Mouse (Mus musculus) 3T3-L1 (cell line): ENCODE results near the gene Rnf19b.

Experiments
- DNase-seq: peaks from one replicate; pipeline ENCODE4 v3.0.0-alpha.2; 2015; ENCODE audit warnings: low read depth, low spot score

The Rnf19b gene

GRCm38 (mm10) chr4:129034706-129035660 is 23.1 kb upstream of the Rnf19b start:
- peak; percentile 98 for DNase-seq

- DNase-seq, result peak; percentile 91
These were observed 22.1 kb upstream of the Rnf19b start for GRCm38 (mm10) chr4:129035851-129036445.

DNA sequence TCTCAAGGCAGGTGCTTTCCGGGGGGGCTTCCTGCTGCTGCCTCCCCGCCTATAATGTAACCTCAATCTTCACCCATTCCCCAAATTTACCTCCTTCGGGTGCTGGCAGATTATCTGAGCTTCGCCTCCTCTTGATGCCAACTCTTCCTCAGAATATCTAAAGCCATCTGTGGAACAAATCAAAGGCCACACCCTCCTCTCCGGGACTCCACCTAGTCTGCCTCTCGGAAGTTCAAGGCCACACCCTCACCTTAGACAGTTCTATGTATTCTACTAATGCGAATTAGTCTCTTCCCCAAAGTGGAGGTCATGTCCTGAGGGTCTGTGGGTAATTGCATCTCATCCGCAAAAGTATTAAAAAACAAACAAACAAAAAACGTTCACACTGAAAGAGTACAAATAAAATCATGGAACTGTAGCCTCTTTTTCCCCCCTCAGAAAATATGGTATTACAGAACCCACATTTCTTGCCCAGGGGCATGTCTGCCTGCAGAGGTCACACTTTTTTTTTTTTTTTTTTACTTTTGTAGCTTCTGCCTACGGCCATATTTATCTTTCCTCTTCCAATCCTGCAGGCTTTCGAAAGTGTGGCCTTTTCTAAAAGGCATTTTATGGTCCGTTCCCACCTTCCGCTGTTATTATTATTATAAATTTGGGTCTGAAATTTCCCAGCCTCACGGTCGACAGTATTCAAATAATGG is 10.2 kb upstream of the Rnf19b start:
- no peak for DNase-seq

DNA sequence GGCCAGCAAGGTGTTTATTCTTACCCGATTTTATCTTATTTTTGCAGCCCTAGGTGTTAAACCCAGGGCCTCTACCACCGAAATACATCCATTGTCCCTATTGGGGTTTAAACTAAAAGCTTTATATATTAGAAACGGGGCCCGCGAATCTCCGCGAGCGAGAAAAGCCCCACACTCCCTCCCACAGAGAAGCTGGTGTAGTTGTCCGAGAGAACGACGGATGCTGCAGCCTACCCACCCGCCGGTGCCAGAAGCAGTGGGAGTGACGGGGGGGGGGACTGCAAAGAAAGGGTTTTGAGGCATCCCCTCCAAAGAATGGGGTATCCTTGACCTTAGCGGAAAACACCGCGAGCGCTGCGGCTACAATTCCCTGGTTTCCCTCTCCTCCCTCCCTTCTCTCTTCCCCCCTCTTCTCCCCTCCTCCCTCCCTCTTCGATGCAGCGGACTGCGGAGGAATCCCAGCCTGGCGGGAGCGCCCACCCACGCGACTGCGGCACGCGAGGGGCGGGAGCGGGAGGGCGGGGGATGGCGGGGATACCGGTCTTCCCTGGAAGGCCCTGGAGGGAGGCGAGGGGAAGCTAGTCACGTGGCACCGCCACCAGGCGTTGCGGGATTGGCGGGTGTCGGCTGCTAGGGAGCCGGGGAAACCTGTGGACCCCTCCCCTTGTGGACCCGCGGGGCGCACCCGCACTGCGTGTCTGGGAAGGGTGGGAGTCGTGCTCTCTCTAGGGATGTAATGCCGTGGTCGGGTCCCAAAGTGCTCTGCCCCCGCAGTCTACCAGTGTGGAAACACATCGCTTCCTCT is 9.4 kb upstream of the Rnf19b start:
- no peak for DNase-seq

GRCm38 (mm10) chr4:129049306-129050011 is 8.6 kb upstream of the Rnf19b start:
- no peak for DNase-seq

- no peak for DNase-seq
These were observed 7.7 kb upstream of the Rnf19b start for GRCm38 (mm10) chr4:129050365-129050764.

GRCm38 (mm10) chr4:129050901-129051417 is 7.1 kb upstream of the Rnf19b start:
- no peak for DNase-seq

GRCm38 (mm10) chr4:129051461-129052183 is 6.4 kb upstream of the Rnf19b start:
- no peak for DNase-seq

DNA sequence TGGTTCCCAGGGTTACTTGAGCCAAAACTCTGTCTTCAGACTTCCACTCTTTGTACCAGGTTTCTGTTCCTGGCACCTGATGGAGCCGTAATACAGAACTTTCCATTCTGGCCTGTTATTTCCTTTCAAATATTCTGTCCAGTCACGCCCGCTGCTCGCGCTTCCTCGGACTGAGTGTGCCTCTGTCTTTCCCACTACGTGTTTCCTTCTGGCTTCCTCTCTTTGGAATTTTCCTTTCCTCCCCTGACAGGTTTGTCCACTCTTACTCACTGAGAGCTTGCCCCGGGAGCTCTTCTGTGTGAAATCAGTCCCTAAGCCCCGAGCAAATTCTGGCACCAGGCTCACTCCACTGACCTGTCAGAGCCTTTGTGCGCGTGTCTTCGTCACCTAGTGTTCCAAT is 3.3 kb upstream of the Rnf19b start:
- peak; percentile 17 for DNase-seq

GRCm38 (mm10) chr4:129055562-129055961 is 2.5 kb upstream of the Rnf19b start:
- DNase-seq, result no peak

DNA sequence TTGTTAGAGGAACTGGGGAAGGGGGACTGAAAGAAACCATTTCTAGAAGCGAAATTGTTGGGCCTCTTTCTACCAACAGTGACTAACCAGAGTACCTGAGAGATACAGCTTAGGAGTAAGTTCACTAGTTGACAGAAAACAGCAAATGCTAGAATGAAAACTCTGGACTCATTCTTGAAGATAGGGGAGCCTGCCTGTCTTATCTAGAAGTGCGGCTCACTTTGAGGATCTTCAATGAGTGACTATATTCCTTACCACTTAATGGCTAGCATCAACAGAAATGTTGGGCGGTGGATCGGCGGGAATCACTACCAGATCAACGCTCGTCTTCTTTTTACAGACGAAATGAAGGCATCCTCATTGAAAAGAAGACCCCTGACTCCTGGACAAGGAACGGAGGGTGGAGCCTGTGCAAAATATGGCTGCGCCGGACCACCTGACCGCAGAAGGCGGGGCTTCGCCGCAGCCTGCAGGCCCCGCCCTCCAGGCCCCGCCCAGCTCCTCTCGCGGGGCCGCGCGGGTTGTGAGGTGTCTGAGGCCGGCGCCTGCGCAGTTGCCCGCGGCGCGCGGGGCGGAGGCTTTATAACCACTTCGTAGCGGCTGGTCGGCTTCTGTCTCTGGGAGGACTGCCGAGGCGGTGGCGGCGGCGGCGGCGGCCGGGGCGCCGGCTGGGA is 401 bp upstream of the Rnf19b start:
- peak; percentile 87 for DNase-seq

GRCm38 (mm10) chr4:129059125-129059551 is 1.1 kb downstream of the Rnf19b start:
- DNase-seq, result peak; percentile 69

GRCm38 (mm10) chr4:129059922-129060321 is 1.9 kb downstream of the Rnf19b start:
- DNase-seq, result peak; percentile 67

- no peak for DNase-seq
These were observed 3.4 kb downstream of the Rnf19b start for GRCm38 (mm10) chr4:129061486-129061885.

DNA sequence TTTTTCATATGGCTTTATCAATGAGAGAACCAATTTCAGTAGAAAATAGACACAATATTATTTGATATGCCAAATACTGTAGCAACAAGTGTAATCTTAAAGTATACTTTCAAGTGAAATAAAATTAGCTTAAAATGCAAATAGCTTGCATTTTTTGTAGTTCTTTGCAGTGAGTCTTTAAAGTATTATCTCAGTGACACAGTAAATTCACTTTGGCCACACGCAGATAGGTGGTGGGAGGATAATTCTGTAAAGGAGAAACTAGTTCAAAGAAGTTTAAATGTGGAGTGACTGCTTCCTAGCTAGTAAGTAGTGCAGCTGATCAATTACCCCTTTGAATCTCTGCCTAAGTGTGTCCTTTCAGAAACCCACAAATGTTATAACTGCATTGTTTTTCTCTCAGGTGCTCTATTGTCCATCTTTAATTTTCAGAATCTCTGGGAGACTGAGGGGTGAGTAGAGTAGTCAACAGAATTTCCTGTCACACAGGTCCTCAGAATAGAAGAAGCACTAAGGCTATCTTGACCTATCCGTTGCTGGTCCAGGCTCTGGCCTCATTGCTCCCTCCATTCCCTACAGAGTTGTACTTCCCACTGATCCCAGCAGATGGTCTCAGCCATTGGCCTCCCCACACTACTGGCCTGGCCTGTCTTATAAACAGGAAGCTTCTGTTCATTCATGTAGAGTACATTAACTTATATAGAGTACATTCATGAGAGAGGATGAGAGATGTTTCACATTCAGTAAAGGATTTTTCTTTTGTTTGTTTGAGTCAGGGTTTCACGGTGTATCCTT is 4.4 kb downstream of the Rnf19b start:
- DNase-seq, result no peak

DNA sequence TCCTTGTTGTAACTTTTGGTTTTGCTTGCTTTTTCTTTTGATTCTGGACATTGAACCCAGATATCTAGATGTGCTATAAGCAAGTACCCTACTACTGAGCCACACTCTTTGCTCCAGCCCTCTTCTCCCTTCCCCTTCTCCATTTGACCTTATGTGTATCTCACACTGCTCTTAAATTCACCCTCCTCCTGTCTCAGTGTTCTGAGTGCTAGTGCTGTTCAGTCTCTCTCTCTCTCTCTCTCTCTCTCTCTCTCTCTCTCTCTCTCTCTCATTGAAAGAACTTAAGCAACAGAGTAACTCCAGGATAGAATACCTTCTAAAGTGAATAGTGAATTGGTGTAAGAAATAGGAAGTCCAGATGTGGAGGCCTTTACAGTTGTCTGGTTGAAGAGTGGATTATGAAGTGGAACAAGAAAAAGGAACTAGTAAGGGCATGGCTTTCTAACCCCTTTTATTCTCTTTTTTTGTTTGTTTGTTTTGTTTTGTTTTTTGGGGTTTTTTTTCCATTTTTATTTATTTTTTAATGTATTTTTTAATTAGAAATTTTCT is 7.7 kb downstream of the Rnf19b start:
- no peak for DNase-seq

GRCm38 (mm10) chr4:129067638-129068415 is 9.8 kb downstream of the Rnf19b start:
- peak; percentile 77 for DNase-seq
